Mouse (Mus musculus) liver, embryonic 15.5 days (tissue): Measurements from ENCODE around the gene Cnot4. TPM values are rescaled to one million over a fixed set of nuclear protein-coding genes. Genes with fewer than 3 reads are reported as not detected.

Source experiments
- ATAC-seq: fragments of 200-750 bp; cut with Nextera tagmentation; 2 replicates; pipeline ENCODE4 v1.8.0; 2017; ENCODE audit warnings: moderate number of reproducible peaks, mild to moderate bottlenecking, moderate library complexity; ENCODE audit not compliant: insufficient read depth
- H3K27ac ChIP-seq: fragments of 300-500 bp; sonication (generic); replicated peaks from 2 replicates; pipeline ENCODE4 v1.5.1; 2015; ENCODE audit warnings: mild to moderate bottlenecking, inconsistent platforms
- H3K27me3 ChIP-seq: fragments of 300-500 bp; sonication (generic); 2 replicates; pipeline ENCODE4 v1.6.1; 2015; ENCODE audit warnings: mild to moderate bottlenecking, inconsistent platforms
- H3K36me3 ChIP-seq: fragments of 300-500 bp; sonication (generic); replicated peaks from 2 replicates; pipeline ENCODE4 v1.6.1; 2015; ENCODE audit warnings: moderate library complexity, mild to moderate bottlenecking, inconsistent platforms
- H3K4me1 ChIP-seq: fragments of 300-500 bp; sonication (generic); replicated peaks from 2 replicates; pipeline ENCODE4 v1.6.1; 2015; ENCODE audit warnings: inconsistent platforms
- H3K4me2 ChIP-seq: fragments of 300-500 bp; sonication (generic); 2 replicates; pipeline ENCODE4 v1.6.1; 2015; ENCODE audit warnings: moderate library complexity, mild to moderate bottlenecking, inconsistent platforms
- H3K4me3 ChIP-seq: fragments of 300-500 bp; sonication (generic); replicated peaks from 2 replicates; pipeline ENCODE4 v1.5.1; 2015; ENCODE audit warnings: mild to moderate bottlenecking, inconsistent platforms
- H3K9ac ChIP-seq: fragments of 300-500 bp; sonication (generic); 2 replicates; pipeline ENCODE4 v1.6.1; 2015; ENCODE audit warnings: moderate library complexity, mild to moderate bottlenecking, inconsistent platforms
- H3K9me3 ChIP-seq: fragments of 300-500 bp; sonication (generic); replicated peaks from 2 replicates; pipeline ENCODE4 v1.6.1; 2016; ENCODE audit warnings: inconsistent platforms
- WGBS: fragments of 180-500 bp; shearing (Covaris S2); methylation state at CpG from one replicate; pipeline ENCODE4 v1.1.7; 2015; ENCODE audit warnings: mixed read lengths; ENCODE audit not compliant: insufficient replicate concordance; 5-methylcytosine and 5-hydroxymethylcytosine counted together
- polyA plus RNA-seq: library from polyadenylated mRNA; unstranded; fragments of >200 nt; fragmentation: Nextera tagmentation; extraction: Ambion mirVana; gene quantifications from 2 replicates; pipeline ENCODE4 v1.2.1, GENCODE M21; 2015

Cnot4 gene
- polyA plus RNA-seq, 1 experiment from 2014 or later, result 11.1 TPM

- ATAC-seq, result no peak
- Histone ChIP-seq H3K27me3 (no peaks in the 10 kb centered on the region), H3K4me2 (no peak overlapping the region), H3K9me3 (0 out of 2 replicates have a peak, but pooled peaks cover 2% of the 10 kb centered on the region), H3K4me3 (no peak overlapping the region), H3K9ac (no peak overlapping the region), H3K27ac (no peak overlapping the region), H3K36me3 (no peaks in the 10 kb centered on the region), H3K4me1 (no peaks in the 10 kb centered on the region)
- 78% methylated on average over 1 of the region's 1 CpGs for WGBS
Observed at GRCm38 (mm10) chr6:35140351-35140750, 6.8 kb upstream of the Cnot4 start.

- H3K4me1 ChIP-seq, result peaks cover 23% of the 10 kb centered on the region
- H3K27me3 ChIP-seq, result no peaks in the 10 kb centered on the region
- H3K27ac ChIP-seq, result no peak overlapping the region
- H3K4me3 ChIP-seq, result peak overlapping the region; percentile 72
- peak overlapping the region; percentile 93 for H3K4me2 ChIP-seq
- WGBS, result 32% methylated on average over 2 of the region's 2 CpGs
- H3K36me3 ChIP-seq, result no peaks in the 10 kb centered on the region
- no peak overlapping the region for H3K9ac ChIP-seq
- no peaks in the 10 kb centered on the region for H3K9me3 ChIP-seq
- no peak for ATAC-seq
Observed at GRCm38 (mm10) chr6:35134844-35135243, 1.3 kb upstream of the Cnot4 start.

- Histone ChIP-seq H3K27me3 (no peaks in the 10 kb centered on the region), H3K9ac (peak overlapping the region; percentile 76), H3K4me1 (peaks cover 23% of the 10 kb centered on the region), H3K4me2 (peak overlapping the region; percentile 79), H3K27ac (peak overlapping the region; percentile 96), H3K9me3 (no peaks in the 10 kb centered on the region), H3K4me3 (peak overlapping the region; percentile 72), H3K36me3 (no peaks in the 10 kb centered on the region)
- ATAC-seq, result peak; percentile 92
- WGBS, result 0% methylated on average over 22 of the region's 25 CpGs
Observed at GRCm38 (mm10) chr6:35133246-35133578, 312 bp downstream of the Cnot4 start.

GRCm38 (mm10) chr6:35132806-35133205 lies 718 bp downstream of the Cnot4 start:
- H3K9ac ChIP-seq, result peak overlapping the region; percentile 76
- no peak for ATAC-seq
- H3K36me3 ChIP-seq, result no peaks in the 10 kb centered on the region
- peak overlapping the region; percentile 79 for H3K4me2 ChIP-seq
- H3K9me3 ChIP-seq, result no peaks in the 10 kb centered on the region
- peak overlapping the region; percentile 72 for H3K4me3 ChIP-seq
- peaks cover 23% of the 10 kb centered on the region for H3K4me1 ChIP-seq
- peak overlapping the region; percentile 96 for H3K27ac ChIP-seq
- H3K27me3 ChIP-seq, result no peaks in the 10 kb centered on the region
- WGBS, result under 1% methylated on average over 11 of the region's 11 CpGs

GRCm38 (mm10) chr6:35122488-35122887 lies 11.0 kb downstream of the Cnot4 start:
- Histone ChIP-seq H3K4me3 (no peak overlapping the region), H3K4me1 (peaks cover 22% of the 10 kb centered on the region), H3K36me3 (0 out of 2 replicates have a peak, but pooled peaks cover 5% of the 10 kb centered on the region), H3K27me3 (no peaks in the 10 kb centered on the region), H3K9me3 (no peaks in the 10 kb centered on the region), H3K9ac (no peak overlapping the region), H3K4me2 (no peak overlapping the region), H3K27ac (no peak overlapping the region)
- WGBS, result 79% methylated on average over 2 of the region's 2 CpGs
- ATAC-seq, result no peak

GRCm38 (mm10) chr6:35121925-35122324 lies 11.6 kb downstream of the Cnot4 start:
- Histone ChIP-seq H3K27ac (no peak overlapping the region), H3K9me3 (no peaks in the 10 kb centered on the region), H3K4me1 (peaks cover 19% of the 10 kb centered on the region), H3K4me3 (no peak overlapping the region), H3K9ac (no peak overlapping the region), H3K27me3 (no peaks in the 10 kb centered on the region), H3K4me2 (no peak overlapping the region), H3K36me3 (0 out of 2 replicates have a peak, but pooled peaks cover 5% of the 10 kb centered on the region)
- ATAC-seq, result no peak
- 85% methylated on average over 3 of the region's 3 CpGs for WGBS

GRCm38 (mm10) chr6:35102457-35102856 lies 31.1 kb downstream of the Cnot4 start:
- H3K9ac ChIP-seq, result no peak overlapping the region
- H3K27me3 ChIP-seq, result no peaks in the 10 kb centered on the region
- H3K36me3 ChIP-seq, result 0 out of 2 replicates have a peak, but pooled peaks cover 2% of the 10 kb centered on the region
- no peak for ATAC-seq
- H3K27ac ChIP-seq, result no peak overlapping the region
- H3K9me3 ChIP-seq, result no peaks in the 10 kb centered on the region
- no peak overlapping the region for H3K4me3 ChIP-seq
- H3K4me2 ChIP-seq, result no peak overlapping the region
- no peaks in the 10 kb centered on the region for H3K4me1 ChIP-seq
- 85% methylated on average over 1 of the region's 1 CpGs for WGBS

GRCm38 (mm10) chr6:35084927-35085326 lies 48.6 kb downstream of the Cnot4 start:
- Histone ChIP-seq H3K4me2 (no peak overlapping the region), H3K4me3 (no peak overlapping the region), H3K9me3 (no peaks in the 10 kb centered on the region), H3K36me3 (peaks cover 7% of the 10 kb centered on the region; the same call in 1 of the 2 replicates), H3K27me3 (no peaks in the 10 kb centered on the region), H3K9ac (no peak overlapping the region), H3K27ac (no peak overlapping the region), H3K4me1 (0 out of 2 replicates have a peak, but pooled peaks cover under 1% of the 10 kb centered on the region)
- no peak for ATAC-seq
- WGBS, result 73% methylated on average over 3 of the region's 3 CpGs

GRCm38 (mm10) chr6:35075148-35075547 lies 58.4 kb downstream of the Cnot4 start:
- H3K36me3 ChIP-seq, result peaks cover 46% of the 10 kb centered on the region
- no peak overlapping the region for H3K4me2 ChIP-seq
- no peak overlapping the region for H3K9ac ChIP-seq
- no peak overlapping the region for H3K4me3 ChIP-seq
- 93% methylated on average over 9 of the region's 9 CpGs for WGBS
- H3K27ac ChIP-seq, result no peak overlapping the region
- 0 out of 2 replicates have a peak, but pooled peaks cover 2% of the 10 kb centered on the region for H3K4me1 ChIP-seq
- no peaks in the 10 kb centered on the region for H3K27me3 ChIP-seq
- ATAC-seq, result no peak
- no peaks in the 10 kb centered on the region for H3K9me3 ChIP-seq

GRCm38 (mm10) chr6:35071261-35071660 lies 62.3 kb downstream of the Cnot4 start:
- no peak overlapping the region for H3K4me3 ChIP-seq
- no peaks in the 10 kb centered on the region for H3K4me1 ChIP-seq
- no peak overlapping the region for H3K27ac ChIP-seq
- no peaks in the 10 kb centered on the region for H3K9me3 ChIP-seq
- no peak for ATAC-seq
- 80% methylated on average over 3 of the region's 3 CpGs for whole genome bisulfite sequencing
- H3K36me3 ChIP-seq, result peaks cover 41% of the 10 kb centered on the region
- H3K9ac ChIP-seq, result no peak overlapping the region
- H3K4me2 ChIP-seq, result no peak overlapping the region
- H3K27me3 ChIP-seq, result no peaks in the 10 kb centered on the region

GRCm38 (mm10) chr6:35062446-35062845 lies 71.1 kb downstream of the Cnot4 start:
- 18% methylated on average over 1 of the region's 1 CpGs for WGBS

GRCm38 (mm10) chr6:35043127-35043526 lies 90.4 kb downstream of the Cnot4 start:
- no peak overlapping the region for H3K9ac ChIP-seq
- H3K9me3 ChIP-seq, result no peaks in the 10 kb centered on the region
- H3K27me3 ChIP-seq, result no peaks in the 10 kb centered on the region
- no peak for ATAC-seq
- no peak overlapping the region for H3K4me2 ChIP-seq
- H3K36me3 ChIP-seq, result peaks cover 12% of the 10 kb centered on the region
- no peak overlapping the region for H3K4me3 ChIP-seq
- WGBS, result 82% methylated on average over 1 of the region's 1 CpGs
- no peak overlapping the region for H3K27ac ChIP-seq
- H3K4me1 ChIP-seq, result no peaks in the 10 kb centered on the region

More at GRCm38 (mm10) chr6:35062446-35062845, 71.1 kb downstream of the Cnot4 start:
- no peaks in the 10 kb centered on the region for H3K9me3 ChIP-seq
- no peak for ATAC-seq
- no peak overlapping the region for H3K4me2 ChIP-seq
- no peak overlapping the region for H3K27ac ChIP-seq
- H3K9ac ChIP-seq, result no peak overlapping the region
- no peaks in the 10 kb centered on the region for H3K4me1 ChIP-seq
- no peaks in the 10 kb centered on the region for H3K27me3 ChIP-seq
- H3K4me3 ChIP-seq, result no peak overlapping the region
- H3K36me3 ChIP-seq, result peaks cover 32% of the 10 kb centered on the region
